Mouse (Mus musculus) granulocyte monocyte progenitor cell, adult 5-6 weeks (primary cell): Measurements from ENCODE around the gene Fbln1. TPM values are rescaled to one million over a fixed set of nuclear protein-coding genes. Genes with fewer than 3 reads are reported as not detected.
A peak's percentile ranks its signal among the peaks of the same experiment; 100 is the strongest.

ENCODE experiments used
- ATAC-seq: replicated peaks from 2 replicates; pipeline ENCODE4 v1.8.0; 2016; ENCODE audit warnings: mild to moderate bottlenecking, moderate TSS enrichment, inconsistent platforms; ENCODE audit not compliant: poor library complexity, severe bottlenecking
- total RNA-seq, 2 experiments: library from RNA; stranded (forward) in 1 of 2; stranded (reverse) in 1 of 2; fragments of 200-712, 200-1000 nt in 1 of 2; fragments of >200 nt in 1 of 2; fragmentation: Nextera tagmentation in 1 of 2; gene quantifications; 2 replicates each; pipeline ENCODE4 v1.2.3; 2014 to 2017

The Fbln1 gene
- total RNA-seq, 2 experiments from 2014 or later: 0.30 TPM; not detected in 1

- no peak; the same call in 1 of the 2 replicates for ATAC-seq
Observed at GRCm38 (mm10) chr15:85232543-85233250, 26.9 kb downstream of the Fbln1 start.

GRCm38 (mm10) chr15:85233251-85233611 lies 27.5 kb downstream of the Fbln1 start:
- ATAC-seq: no peak

- ATAC-seq: no peak
Observed at GRCm38 (mm10) chr15:85233690-85234089, 27.9 kb downstream of the Fbln1 start.

- no peak for ATAC-seq
Observed at GRCm38 (mm10) chr15:85238821-85239745, 33.3 kb downstream of the Fbln1 start.

GRCm38 (mm10) chr15:85240086-85240485 lies 34.3 kb downstream of the Fbln1 start:
- ATAC-seq: no peak

- no peak for ATAC-seq
Observed at GRCm38 (mm10) chr15:85241856-85242255, 36.1 kb downstream of the Fbln1 start.

GRCm38 (mm10) chr15:85244414-85245161 lies 38.8 kb downstream of the Fbln1 start:
- no peak for ATAC-seq

- no peak for ATAC-seq
Observed at GRCm38 (mm10) chr15:85245241-85246010, 39.7 kb downstream of the Fbln1 start.

DNA sequence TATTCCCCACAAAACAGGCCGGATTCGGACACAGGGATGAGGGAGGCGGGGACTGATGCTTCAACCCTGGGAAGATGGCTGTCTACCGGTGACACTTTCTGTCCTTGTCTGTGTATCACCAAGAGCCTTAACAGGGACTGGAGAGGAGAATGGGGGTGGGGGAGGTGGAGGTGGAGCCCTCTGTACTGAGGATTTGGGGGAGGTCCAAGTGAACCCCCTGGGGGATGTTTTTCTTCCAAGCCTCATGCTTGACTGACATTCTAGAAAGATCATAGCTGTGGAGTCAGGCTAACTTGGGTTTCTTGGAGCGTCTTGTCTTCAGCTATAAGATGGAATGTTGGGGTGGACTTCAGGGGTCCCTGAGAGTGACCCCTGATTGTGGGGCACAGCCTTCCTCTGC lies 40.3 kb downstream of the Fbln1 start:
- ATAC-seq: no peak

- ATAC-seq: no peak
Observed at GRCm38 (mm10) chr15:85246936-85247335, 41.2 kb downstream of the Fbln1 start.

DNA sequence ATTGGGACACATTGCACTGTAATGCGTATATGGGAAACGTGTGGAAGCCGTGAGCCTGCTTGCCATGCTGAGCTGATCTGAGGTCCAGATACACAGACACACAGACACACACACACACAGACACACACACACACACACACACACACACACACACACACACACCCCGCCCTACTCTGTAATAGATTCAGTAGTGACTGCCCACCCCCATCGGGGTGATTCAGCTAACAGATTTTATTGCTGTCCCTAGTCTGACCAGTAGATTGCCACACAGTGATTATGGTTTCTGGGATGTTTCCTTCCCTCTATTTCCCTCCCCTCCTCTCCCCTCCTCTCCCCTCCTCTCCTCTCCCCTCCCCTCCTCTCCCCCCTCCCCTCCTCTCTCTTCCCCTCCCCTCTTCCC lies 42.6 kb downstream of the Fbln1 start:
- no peak for ATAC-seq

DNA sequence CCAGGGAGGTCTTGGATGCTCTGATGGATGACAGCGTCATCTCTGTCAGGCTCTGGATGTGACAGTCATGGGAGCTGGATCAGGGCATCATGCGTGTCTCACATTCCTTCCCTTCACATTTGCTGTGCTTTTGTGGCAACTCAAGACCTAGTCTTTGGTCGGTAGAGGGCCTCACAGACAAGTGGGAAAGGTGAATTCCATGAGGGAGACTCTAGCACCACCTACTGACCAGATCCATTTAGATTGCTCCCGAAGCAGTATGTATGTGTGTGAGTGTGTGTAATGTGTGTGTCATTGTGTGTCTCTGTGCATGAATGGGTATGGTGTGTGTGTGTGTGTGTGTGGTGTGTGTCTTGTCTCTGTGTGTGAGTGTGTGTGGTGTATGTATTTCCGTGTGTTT lies 43.5 kb downstream of the Fbln1 start:
- ATAC-seq: peak; percentile 40

DNA sequence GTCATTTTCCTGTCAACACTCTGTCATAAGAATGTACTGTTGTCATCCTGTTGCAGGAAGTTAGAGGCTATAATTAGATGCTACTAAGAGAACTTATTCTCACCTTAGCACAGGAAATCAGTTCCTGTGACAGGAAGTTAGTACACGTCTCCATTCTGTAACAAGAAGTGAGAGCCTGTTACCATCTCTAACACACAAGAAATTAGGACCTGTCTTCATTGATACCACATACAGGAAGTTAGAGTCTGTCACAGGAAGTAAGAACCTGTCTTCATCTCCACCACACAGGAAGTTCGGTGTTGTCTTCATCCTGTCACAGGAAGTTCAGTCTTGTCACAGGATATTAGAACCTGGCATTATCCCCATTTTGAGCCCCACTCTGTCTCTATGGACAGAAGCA lies 44.7 kb downstream of the Fbln1 start:
- peak; percentile 85 for ATAC-seq

- ATAC-seq: no peak
Observed at GRCm38 (mm10) chr15:85252476-85252875, 46.7 kb downstream of the Fbln1 start.

DNA sequence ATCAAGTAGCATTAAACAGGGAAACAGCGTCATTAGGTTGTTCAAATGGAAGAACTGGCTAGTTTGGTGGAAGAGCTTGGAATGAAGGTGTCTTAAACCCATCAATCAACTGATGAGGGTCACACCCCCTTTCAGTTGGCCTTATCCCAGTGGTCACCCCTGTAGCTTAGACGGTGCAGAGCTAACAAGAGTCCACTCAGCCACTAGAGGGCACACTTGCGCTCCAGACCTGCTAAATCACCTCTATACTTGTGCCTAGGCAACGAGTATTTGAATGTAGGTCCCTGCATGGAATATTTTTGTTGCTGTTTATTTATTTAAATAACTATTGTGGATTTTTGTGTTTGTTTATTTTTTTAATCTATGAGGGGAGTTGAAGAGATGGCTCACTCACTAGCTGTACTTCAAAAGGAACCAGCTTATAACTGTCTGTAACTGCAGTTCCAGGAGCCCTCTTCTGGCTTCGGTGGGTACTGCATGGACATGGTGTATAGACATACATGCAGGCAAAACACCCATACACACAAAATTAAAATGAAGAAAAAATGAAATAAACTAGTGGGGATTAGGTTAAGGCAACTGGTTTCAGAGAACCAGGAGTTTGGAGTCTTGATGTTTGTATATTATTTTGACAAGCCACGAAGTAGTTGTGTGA lies 52.2 kb downstream of the Fbln1 start:
- peak; percentile 59 for ATAC-seq

- ATAC-seq: no peak
Observed at GRCm38 (mm10) chr15:85262805-85263204, 57.1 kb downstream of the Fbln1 start.

GRCm38 (mm10) chr15:85266729-85267434 lies 61.1 kb downstream of the Fbln1 start:
- 0 out of 2 replicates have a peak, but pooled peaks have one; percentile 30 for ATAC-seq

DNA sequence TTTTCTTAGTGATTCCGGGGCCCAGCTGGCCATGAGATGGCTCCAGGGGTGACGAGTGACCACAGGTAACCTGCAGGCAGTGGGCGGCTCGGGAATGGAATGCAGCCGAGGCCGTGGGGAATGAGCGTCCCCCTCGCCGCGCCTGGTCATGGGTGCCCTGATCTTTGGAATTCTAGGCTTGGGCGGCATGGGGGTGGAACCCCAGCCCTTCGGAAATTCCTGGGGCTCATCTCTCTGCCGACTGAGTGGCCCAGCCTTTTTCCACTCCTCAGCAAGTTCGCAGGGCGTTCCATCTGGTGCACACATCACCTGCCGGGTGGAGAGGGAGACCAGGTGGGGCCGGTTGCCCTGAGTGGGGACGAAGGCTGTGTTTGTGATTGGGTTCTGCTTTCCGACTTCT lies 62.1 kb downstream of the Fbln1 start:
- ATAC-seq: no peak

- ATAC-seq: no peak
Observed at GRCm38 (mm10) chr15:85272988-85273387, 67.2 kb downstream of the Fbln1 start.
